Mouse (Mus musculus) midbrain, embryonic 13.5 days (tissue): ENCODE data around the gene Rft1. TPM values are rescaled to one million over a fixed set of nuclear protein-coding genes. Genes with fewer than 3 reads are reported as not detected.

ENCODE experiments used
- ATAC-seq: fragments of 200-750 bp; cut with Nextera tagmentation; 2 replicates; pipeline ENCODE4 v1.8.0; 2017; ENCODE audit warnings: mild to moderate bottlenecking, moderate TSS enrichment, moderate library complexity
- H3K27ac ChIP-seq: fragments of 300-500 bp; sonication (generic); 2 replicates; pipeline ENCODE4 v1.5.1; 2015; ENCODE audit warnings: inconsistent platforms, mild to moderate bottlenecking, moderate library complexity
- H3K27me3 ChIP-seq: fragments of 300-500 bp; sonication (generic); 2 replicates; pipeline ENCODE4 v1.6.1; 2015; ENCODE audit warnings: mild to moderate bottlenecking, inconsistent platforms
- H3K36me3 ChIP-seq: fragments of 300-500 bp; sonication (generic); 2 replicates; pipeline ENCODE4 v1.6.1; 2015; ENCODE audit warnings: mild to moderate bottlenecking, inconsistent platforms
- H3K4me1 ChIP-seq: fragments of 300-500 bp; sonication (generic); replicated peaks from 2 replicates; pipeline ENCODE4 v1.6.1; 2015; ENCODE audit warnings: inconsistent platforms
- H3K4me2 ChIP-seq: fragments of 300-500 bp; sonication (generic); replicated peaks from 2 replicates; pipeline ENCODE4 v1.6.1; 2015; ENCODE audit warnings: moderate library complexity, mild to moderate bottlenecking, inconsistent platforms
- H3K4me3 ChIP-seq: fragments of 300-500 bp; sonication (generic); replicated peaks from 2 replicates; pipeline ENCODE4 v1.5.1; 2015; ENCODE audit warnings: mild to moderate bottlenecking, inconsistent platforms
- H3K9ac ChIP-seq: fragments of 300-500 bp; sonication (generic); replicated peaks from 2 replicates; pipeline ENCODE4 v1.6.1; 2015; ENCODE audit warnings: mild to moderate bottlenecking, inconsistent platforms
- H3K9me3 ChIP-seq: fragments of 300-500 bp; sonication (generic); 2 replicates; pipeline ENCODE4 v1.6.1; 2016; ENCODE audit warnings: mild to moderate bottlenecking, inconsistent platforms
- WGBS: fragments of 180-500 bp; shearing (Covaris S2); methylation state at CpG from one replicate; pipeline ENCODE4 v1.1.7; 2015; 5-methylcytosine and 5-hydroxymethylcytosine counted together
- polyA plus RNA-seq: library from polyadenylated mRNA; unstranded; fragments of >200 nt; fragmentation: Nextera tagmentation; extraction: Ambion mirVana; gene quantifications from 2 replicates; pipeline ENCODE4 v1.2.1, GENCODE M21; 2015

Gene Rft1
- polyA plus RNA-seq: 10.8 and 10.9 TPM in 2 replicates

DNA sequence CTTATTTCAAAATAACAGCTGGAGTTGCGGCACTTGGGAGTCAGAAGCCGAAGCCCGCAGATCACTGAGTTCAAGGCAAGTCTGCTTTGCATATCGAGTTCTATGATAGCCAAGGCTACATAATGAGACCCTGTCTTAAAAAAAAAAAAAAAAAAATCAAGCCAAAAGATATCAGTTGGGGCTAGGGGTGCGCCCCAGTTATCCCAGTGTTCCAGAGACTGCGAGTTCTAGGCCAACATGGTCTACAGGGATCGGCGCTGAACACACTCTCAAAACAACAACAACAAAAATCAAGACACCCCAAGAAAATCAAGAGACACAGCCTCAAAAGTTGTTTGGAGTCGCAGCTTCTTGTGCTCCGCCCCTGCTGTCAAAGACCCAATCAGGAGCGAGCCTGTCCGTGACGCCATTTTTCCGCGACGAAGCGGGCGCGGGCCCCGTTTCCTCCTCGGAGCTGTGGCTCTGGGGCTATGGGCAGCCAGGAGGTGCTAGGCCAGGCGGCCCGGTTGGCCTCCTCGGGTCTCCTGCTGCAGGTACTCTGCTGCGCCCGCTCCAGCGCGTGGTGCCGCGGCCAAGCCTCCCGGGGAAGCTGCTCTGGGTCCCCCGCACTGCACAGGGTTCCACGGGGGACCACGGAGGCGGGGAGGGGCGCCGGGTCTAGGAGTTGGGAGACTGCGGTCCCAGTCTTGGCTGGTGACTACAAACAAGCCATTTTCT lies at the start of gene Rft1:
Gene Rft1, plus strand, starts transcription at position 418 of the 717 bp plus-strand sequence.
- Histone ChIP-seq H3K27ac (peak within 1 kb of the TSS; percentile 83), H3K9ac (peak within 1 kb of the TSS; percentile 96), H3K4me2 (peak within 1 kb of the TSS; percentile 73), H3K4me1 (peaks cover 9% of the 10 kb centered on the region), H3K27me3 (no peaks in the 10 kb centered on the region), H3K36me3 (peaks cover 5% of the 10 kb centered on the region), H3K9me3 (no peaks in the 10 kb centered on the region), H3K4me3 (peak within 1 kb of the TSS; percentile 94)
- peak; percentile 91 for ATAC-seq
- 3% methylated on average over 38 of the region's 38 CpGs for WGBS

DNA sequence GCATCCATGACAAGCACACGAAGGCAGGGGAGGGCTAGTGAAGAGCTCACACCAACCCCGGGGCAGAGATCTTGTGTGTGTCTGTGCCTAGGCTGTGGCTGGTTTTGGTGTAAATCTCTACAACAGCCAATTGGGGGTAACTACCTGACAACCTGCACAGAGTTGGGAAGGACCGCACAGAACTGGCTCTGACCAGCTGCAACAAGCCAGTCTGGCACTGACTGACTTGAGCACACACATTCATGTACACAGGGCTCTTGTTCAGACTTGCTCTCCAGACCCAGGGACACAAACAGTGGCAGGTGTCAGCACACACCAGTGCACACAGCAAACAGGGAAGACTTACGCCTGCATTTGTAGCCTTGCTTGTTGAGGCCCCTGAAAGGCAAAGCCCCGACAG lies 47.3 kb upstream of the Rft1 start:
- no peak overlapping the region for H3K4me2 ChIP-seq
- no peaks in the 10 kb centered on the region for H3K27me3 ChIP-seq
- H3K9ac ChIP-seq: no peak overlapping the region
- no peaks in the 10 kb centered on the region for H3K4me1 ChIP-seq
- H3K4me3 ChIP-seq: no peak overlapping the region
- no peak overlapping the region for H3K27ac ChIP-seq
- ATAC-seq: no peak
- 82% methylated on average over 5 of the region's 5 CpGs for WGBS
- 0 out of 2 replicates have a peak, but pooled peaks cover 9% of the 10 kb centered on the region for H3K36me3 ChIP-seq
- no peaks in the 10 kb centered on the region for H3K9me3 ChIP-seq

GRCm38 (mm10) chr14:30607696-30608095 lies 46.5 kb upstream of the Rft1 start:
- Histone ChIP-seq H3K36me3 (0 out of 2 replicates have a peak, but pooled peaks cover under 1% of the 10 kb centered on the region), H3K4me2 (no peak overlapping the region), H3K27me3 (no peaks in the 10 kb centered on the region), H3K9me3 (no peaks in the 10 kb centered on the region), H3K9ac (no peak overlapping the region), H3K27ac (no peak overlapping the region), H3K4me1 (no peaks in the 10 kb centered on the region), H3K4me3 (no peak overlapping the region)
- no peak for ATAC-seq
- 85% methylated on average over 4 of the region's 4 CpGs for WGBS

DNA sequence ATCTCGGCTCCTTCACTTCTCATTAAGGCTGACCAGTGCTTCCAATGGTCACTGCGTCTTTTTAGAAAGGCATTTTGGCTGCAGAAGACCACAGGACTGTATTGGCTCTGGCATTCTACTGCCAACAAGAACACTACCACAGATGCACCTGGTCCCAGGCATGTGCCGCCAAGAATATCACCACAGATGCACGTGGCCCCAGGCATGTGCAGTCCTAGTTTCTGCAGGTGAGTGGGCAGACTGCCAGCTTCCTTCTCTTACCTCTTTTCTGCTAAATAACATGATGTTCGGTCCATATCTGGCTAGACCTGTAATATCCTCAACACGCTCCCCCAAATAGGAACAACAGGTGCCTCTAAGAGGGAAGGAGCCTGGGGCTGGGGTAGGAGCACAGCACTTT lies 46.0 kb upstream of the Rft1 start:
- WGBS: 92% methylated on average over 6 of the region's 6 CpGs
- no peak overlapping the region for H3K4me2 ChIP-seq

GRCm38 (mm10) chr14:30609499-30609898 lies 44.7 kb upstream of the Rft1 start:
- Histone ChIP-seq H3K4me1 (no peaks in the 10 kb centered on the region), H3K4me3 (no peak overlapping the region), H3K27ac (no peak overlapping the region), H3K36me3 (no peaks in the 10 kb centered on the region), H3K9ac (no peak overlapping the region), H3K27me3 (no peaks in the 10 kb centered on the region), H3K9me3 (no peaks in the 10 kb centered on the region), H3K4me2 (no peak overlapping the region)
- ATAC-seq: no peak
- 92% methylated on average over 3 of the region's 3 CpGs for WGBS

More for the DNA sequence above, 46.0 kb upstream of the Rft1 start:
- Histone ChIP-seq H3K9me3 (no peaks in the 10 kb centered on the region), H3K4me1 (no peaks in the 10 kb centered on the region), H3K9ac (no peak overlapping the region), H3K36me3 (no peaks in the 10 kb centered on the region), H3K27me3 (no peaks in the 10 kb centered on the region), H3K4me3 (no peak overlapping the region), H3K27ac (no peak overlapping the region)
- no peak for ATAC-seq

DNA sequence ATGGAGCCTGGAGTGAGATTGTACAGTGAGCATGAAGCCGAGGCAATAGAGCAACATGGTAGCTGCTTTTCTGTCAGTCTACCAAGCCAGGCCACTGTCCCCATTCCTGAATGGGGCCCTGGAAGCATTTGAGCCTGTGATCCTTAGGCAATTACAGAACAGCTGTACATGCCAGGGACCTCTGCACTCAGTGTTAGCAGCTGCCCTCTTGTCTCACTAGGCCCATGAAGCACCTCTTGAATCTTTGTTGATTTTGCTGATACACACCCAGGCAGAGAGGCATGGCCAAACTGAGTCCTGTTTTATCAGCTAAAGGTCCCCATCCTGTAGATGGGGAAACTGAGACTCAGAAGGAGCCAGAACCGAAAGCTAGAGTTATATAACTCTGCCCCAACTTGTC lies 43.9 kb upstream of the Rft1 start:
- no peak overlapping the region for H3K4me2 ChIP-seq
- H3K9ac ChIP-seq: no peak overlapping the region
- no peak overlapping the region for H3K27ac ChIP-seq
- no peak for ATAC-seq
- WGBS: 91% methylated on average over 2 of the region's 2 CpGs
- no peaks in the 10 kb centered on the region for H3K27me3 ChIP-seq
- no peaks in the 10 kb centered on the region for H3K4me1 ChIP-seq
- H3K4me3 ChIP-seq: no peak overlapping the region
- no peaks in the 10 kb centered on the region for H3K9me3 ChIP-seq
- H3K36me3 ChIP-seq: no peaks in the 10 kb centered on the region

- Histone ChIP-seq H3K4me1 (no peaks in the 10 kb centered on the region), H3K9me3 (no peaks in the 10 kb centered on the region), H3K27ac (no peak overlapping the region), H3K4me3 (no peak overlapping the region), H3K36me3 (no peaks in the 10 kb centered on the region), H3K9ac (no peak overlapping the region), H3K4me2 (no peak overlapping the region), H3K27me3 (no peaks in the 10 kb centered on the region)
- WGBS: 89% methylated on average over 3 of the region's 3 CpGs
- ATAC-seq: no peak
These were observed 43.2 kb upstream of the Rft1 start for GRCm38 (mm10) chr14:30610940-30611339.

GRCm38 (mm10) chr14:30612523-30612922 lies 41.6 kb upstream of the Rft1 start:
- Histone ChIP-seq H3K36me3 (no peaks in the 10 kb centered on the region), H3K27me3 (no peaks in the 10 kb centered on the region), H3K27ac (no peak overlapping the region), H3K4me2 (no peak overlapping the region), H3K4me1 (no peaks in the 10 kb centered on the region), H3K4me3 (no peak overlapping the region), H3K9ac (no peak overlapping the region), H3K9me3 (no peaks in the 10 kb centered on the region)
- WGBS: 16% methylated on average over 7 of the region's 7 CpGs
- ATAC-seq: peak; percentile 62; the same call in 1 of the 2 replicates

DNA sequence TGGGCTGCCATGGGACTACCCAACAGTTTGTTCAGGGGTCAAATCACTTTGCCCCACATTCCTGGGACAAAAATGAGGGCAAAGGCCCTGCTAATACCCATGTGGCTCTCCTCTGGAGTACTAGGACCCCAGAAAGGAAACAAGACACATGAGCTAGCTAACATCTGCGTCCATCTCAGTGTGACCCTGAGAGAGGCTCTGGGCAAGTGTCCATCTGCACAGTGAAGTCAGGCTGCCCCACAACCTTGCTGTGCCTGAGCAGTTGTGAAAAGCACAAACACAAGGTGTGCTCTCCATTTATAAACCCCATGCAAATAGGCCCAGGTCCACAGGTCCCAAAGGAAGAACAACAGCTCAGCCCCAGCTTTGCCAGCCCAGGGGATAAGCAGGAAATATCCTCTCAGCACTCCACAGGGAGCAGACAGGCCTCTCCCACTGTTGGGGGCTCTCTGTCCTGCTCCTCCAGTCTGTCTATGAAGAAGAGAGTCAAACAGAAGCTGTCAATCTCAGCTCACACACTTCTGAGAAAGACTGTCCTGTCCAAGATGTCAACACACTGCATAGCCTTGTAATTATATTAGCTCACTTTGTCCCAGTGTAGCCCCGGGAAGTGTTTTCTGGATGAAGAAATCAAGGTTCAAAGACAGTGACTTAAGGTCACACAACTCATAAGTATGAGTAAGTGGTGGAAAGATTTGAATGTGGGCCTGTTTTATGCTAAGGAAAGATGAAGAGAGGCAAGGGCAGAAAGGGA lies 41.0 kb upstream of the Rft1 start:
- 96% methylated on average over 2 of the region's 2 CpGs for WGBS
- Histone ChIP-seq H3K4me2 (no peak overlapping the region), H3K4me3 (no peak overlapping the region), H3K27ac (no peak overlapping the region), H3K9ac (no peak overlapping the region), H3K9me3 (no peaks in the 10 kb centered on the region), H3K36me3 (no peaks in the 10 kb centered on the region), H3K27me3 (no peaks in the 10 kb centered on the region), H3K4me1 (no peaks in the 10 kb centered on the region)
- no peak for ATAC-seq

DNA sequence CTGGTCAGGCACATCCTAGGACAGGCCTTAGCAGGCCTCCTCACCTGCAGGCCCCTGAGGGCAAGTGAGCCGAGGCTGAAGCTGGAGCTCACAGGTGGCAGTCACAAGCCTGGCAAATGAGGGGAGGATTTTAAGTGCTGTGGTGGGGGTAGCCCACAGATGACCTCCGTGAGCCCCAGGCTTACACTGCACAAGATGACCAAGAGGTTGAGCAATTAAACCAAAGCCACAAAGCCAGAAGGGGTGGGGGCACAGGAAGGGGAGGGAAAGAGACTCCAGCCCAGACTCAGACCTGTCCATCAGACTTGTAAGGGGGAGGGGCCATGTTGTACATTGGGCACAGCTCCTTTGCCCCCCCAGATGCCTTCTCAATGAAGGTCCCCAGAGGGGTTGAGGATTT lies 37.4 kb upstream of the Rft1 start:
- 85% methylated on average over 2 of the region's 2 CpGs for WGBS
- Histone ChIP-seq H3K4me3 (no peak overlapping the region), H3K27me3 (no peaks in the 10 kb centered on the region), H3K9me3 (no peaks in the 10 kb centered on the region), H3K4me1 (no peaks in the 10 kb centered on the region), H3K36me3 (no peaks in the 10 kb centered on the region), H3K27ac (no peak overlapping the region), H3K4me2 (no peak overlapping the region), H3K9ac (no peak overlapping the region)
- no peak for ATAC-seq

DNA sequence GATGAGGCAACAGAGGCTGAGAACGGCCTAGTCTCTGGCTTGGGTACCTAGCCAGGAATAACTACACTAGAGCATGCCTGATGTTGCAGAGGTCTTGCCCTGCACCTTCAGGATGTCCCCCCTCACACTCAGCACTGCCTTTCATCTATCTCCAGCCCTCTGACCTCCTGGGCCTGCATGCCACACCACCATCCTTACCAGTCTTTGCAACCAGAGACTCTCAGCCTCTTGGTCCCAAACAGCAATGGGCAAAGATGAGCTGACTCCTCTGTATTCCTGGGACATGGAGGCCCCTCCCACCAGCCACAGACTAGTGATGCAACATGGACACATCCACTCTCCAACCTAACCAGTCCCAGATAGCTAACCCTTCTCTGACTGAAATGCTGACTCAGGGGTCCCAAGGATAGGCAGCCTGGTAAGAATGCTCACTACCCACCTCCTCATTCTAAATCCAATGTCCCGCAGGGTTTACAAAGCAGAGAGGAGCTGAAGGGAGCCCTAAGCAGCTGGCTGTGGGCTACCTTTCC lies 35.3 kb upstream of the Rft1 start:
- no peaks in the 10 kb centered on the region for H3K9me3 ChIP-seq
- no peak overlapping the region for H3K4me3 ChIP-seq
- no peak overlapping the region for H3K4me2 ChIP-seq
- WGBS: 84% methylated on average over 2 of the region's 2 CpGs
- no peak for ATAC-seq
- no peak overlapping the region for H3K27ac ChIP-seq
- no peaks in the 10 kb centered on the region for H3K36me3 ChIP-seq
- H3K9ac ChIP-seq: no peak overlapping the region
- no peaks in the 10 kb centered on the region for H3K27me3 ChIP-seq
- H3K4me1 ChIP-seq: no peaks in the 10 kb centered on the region

- Histone ChIP-seq H3K4me2 (no peak overlapping the region), H3K4me3 (no peak overlapping the region), H3K9me3 (no peaks in the 10 kb centered on the region), H3K9ac (no peak overlapping the region), H3K36me3 (no peaks in the 10 kb centered on the region), H3K27me3 (peaks cover 5% of the 10 kb centered on the region; the same call in 1 of the 2 replicates), H3K4me1 (peaks cover 7% of the 10 kb centered on the region; the same call in 1 of the 2 replicates), H3K27ac (no peak overlapping the region)
- no peak for ATAC-seq
- WGBS: 80% methylated on average over 7 of the region's 7 CpGs
These were observed 34.1 kb upstream of the Rft1 start for GRCm38 (mm10) chr14:30619982-30620578.
